Mouse (Mus musculus) small intestine, adult 2 months (tissue): ENCODE measurements around the gene Sept11.

ENCODE experiments used
- CTCF ChIP-seq: fragments of 200-500 bp; IDR thresholded peaks from 2 replicates; pipeline ENCODE4 v1.5.1; 2012; ENCODE audit warnings: low read depth, mild to moderate bottlenecking, control low read depth, inconsistent platforms, low read length, moderate library complexity, mixed read lengths; ENCODE audit not compliant: insufficient replicate concordance, insufficient read length; ENCODE audit errors: extremely low read depth
- POLR2A ChIP-seq: fragments of 200-500 bp; IDR thresholded peaks from 2 replicates; pipeline ENCODE4 v1.6.1; 2012; ENCODE audit warnings: low read depth, mild to moderate bottlenecking, control low read depth, inconsistent platforms, low read length, moderate library complexity

DNA sequence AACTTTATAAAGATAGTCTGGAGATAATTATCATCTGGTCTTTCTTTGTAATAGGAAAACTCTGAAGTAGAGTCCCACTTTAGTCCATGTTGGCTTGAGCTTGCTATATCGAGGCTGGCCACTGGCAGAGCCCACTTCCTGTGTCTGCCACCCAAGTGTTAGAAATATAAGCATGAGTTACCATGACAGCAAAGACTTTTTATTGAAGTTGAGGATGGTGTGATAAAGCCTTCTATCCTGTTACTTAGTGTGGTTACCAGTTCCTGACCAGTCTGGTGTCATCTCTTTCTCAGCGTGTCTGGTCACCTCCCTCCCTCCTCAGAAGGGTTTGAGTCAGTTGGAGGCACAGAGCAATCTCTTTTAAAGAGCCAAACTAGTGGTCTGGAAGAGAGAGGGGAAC lies 16.3 kb downstream of the Sept11 start:
- no peak for TF ChIP-seq POLR2A
- no peak for TF ChIP-seq CTCF
